Mouse (Mus musculus): Measurements from ENCODE around the gene Il17rd. TPM values are rescaled to one million over a fixed set of nuclear protein-coding genes. Genes with fewer than 3 reads are reported as not detected.

The Il17rd gene
- polyA plus RNA-seq (2016; fragmentation: Nextera tagmentation; extraction: Ambion mirVana), result 7.6 and 8.6 TPM in 2 replicates

DNA sequence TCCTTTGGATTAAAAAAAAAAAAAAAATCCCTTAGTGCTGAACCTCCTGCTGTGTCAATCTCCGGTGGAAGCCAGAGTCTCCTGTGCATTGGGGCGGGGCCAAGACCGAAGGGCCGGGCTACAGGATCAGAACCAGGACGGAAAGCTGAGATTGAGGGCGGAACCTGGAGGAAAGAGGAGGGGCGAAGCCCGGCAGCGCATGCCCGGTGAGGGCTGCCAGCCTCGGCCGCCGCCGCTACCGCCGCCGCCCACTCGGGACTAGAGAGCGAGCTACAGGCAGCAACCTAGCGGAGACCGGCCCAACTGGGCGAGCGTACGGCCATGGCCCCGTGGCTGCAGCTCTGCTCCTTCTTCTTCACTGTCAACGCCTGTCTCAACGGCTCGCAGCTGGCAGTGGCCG lies at the start of gene Il17rd:
TSS of gene Il17rd (plus strand) at position 159 of the 400 bp plus-strand sequence.
- peak within 1 kb of the TSS; percentile 94 for H3K4me2 ChIP-seq (replicated peaks)
- H3K9me3 ChIP-seq (replicated peaks), result no peaks in the 10 kb centered on the region
- peaks cover 23% of the 10 kb centered on the region for H3K27me3 ChIP-seq
- WGBS, result under 1% methylated on average over 29 of the region's 29 CpGs
- H3K4me3 ChIP-seq, result peak within 1 kb of the TSS; percentile 94
- H3K4me1 ChIP-seq, result peaks cover 36% of the 10 kb centered on the region
- no peaks in the 10 kb centered on the region for H3K36me3 ChIP-seq
- ATAC-seq (ENCODE audit: low FRiP score), result peak; percentile 92
- peak within 1 kb of the TSS; percentile 81 for H3K9ac ChIP-seq
- peak within 1 kb of the TSS; percentile 83 for H3K27ac ChIP-seq

GRCm38 (mm10) chr14:26991622-26992021 lies 47.1 kb upstream of the Il17rd start:
- Histone ChIP-seq H3K27ac (no peak overlapping the region), H3K36me3 (no peaks in the 10 kb centered on the region), H3K27me3 (no peaks in the 10 kb centered on the region), H3K4me2 (replicated peaks) (no peak overlapping the region), H3K4me3 (no peak overlapping the region), H3K9me3 (replicated peaks) (no peaks in the 10 kb centered on the region), H3K4me1 (peaks cover 5% of the 10 kb centered on the region; the same call in 1 of the 2 replicates), H3K9ac (no peak overlapping the region)
- WGBS, result 67% methylated on average over 18 of the region's 18 CpGs
- no peak for ATAC-seq (ENCODE audit: low FRiP score)

GRCm38 (mm10) chr14:26993427-26993826 lies 45.3 kb upstream of the Il17rd start:
- ATAC-seq (ENCODE audit: low FRiP score), result no peak
- Histone ChIP-seq H3K27ac (no peak overlapping the region), H3K9ac (no peak overlapping the region), H3K4me3 (no peak overlapping the region), H3K4me1 (peaks cover 5% of the 10 kb centered on the region; the same call in 1 of the 2 replicates), H3K4me2 (replicated peaks) (no peak overlapping the region), H3K36me3 (no peaks in the 10 kb centered on the region), H3K9me3 (replicated peaks) (no peaks in the 10 kb centered on the region), H3K27me3 (no peaks in the 10 kb centered on the region)
- WGBS, result 78% methylated on average over 3 of the region's 3 CpGs

- H3K4me1 ChIP-seq, result peaks cover 5% of the 10 kb centered on the region; the same call in 1 of the 2 replicates
- H3K27ac ChIP-seq, result no peak within 1 kb of the TSS
- 0 out of 2 replicates have a peak, but pooled peaks have one; percentile 16 for ATAC-seq (ENCODE audit: low FRiP score)
- H3K9ac ChIP-seq, result peak within 1 kb of the TSS; percentile 35; the same call in 1 of the 2 replicates
- peak within 1 kb of the TSS; percentile 31 for H3K4me3 ChIP-seq
- H3K27me3 ChIP-seq, result no peaks in the 10 kb centered on the region
- H3K36me3 ChIP-seq, result no peaks in the 10 kb centered on the region
- peak within 1 kb of the TSS; percentile 55 for H3K4me2 ChIP-seq (replicated peaks)
- WGBS, result 8% methylated on average over 16 of the region's 16 CpGs
- no peaks in the 10 kb centered on the region for H3K9me3 ChIP-seq (replicated peaks)
These were observed 44.5 kb upstream of the Il17rd start, which contains the start of gene Hesx1 for GRCm38 (mm10) chr14:26994211-26994741. TSS of gene Hesx1 (plus strand) at chr14:26994416.

GRCm38 (mm10) chr14:26996257-26996656 lies 42.5 kb upstream of the Il17rd start:
- Histone ChIP-seq H3K4me3 (no peak overlapping the region), H3K4me1 (peaks cover 5% of the 10 kb centered on the region; the same call in 1 of the 2 replicates), H3K27me3 (peaks cover 3% of the 10 kb centered on the region), H3K9me3 (replicated peaks) (no peaks in the 10 kb centered on the region), H3K4me2 (replicated peaks) (no peak overlapping the region), H3K27ac (no peak overlapping the region), H3K9ac (no peak overlapping the region), H3K36me3 (no peaks in the 10 kb centered on the region)
- no peak for ATAC-seq (ENCODE audit: low FRiP score)

GRCm38 (mm10) chr14:27000386-27000785 lies 38.4 kb upstream of the Il17rd start:
- Histone ChIP-seq H3K4me1 (no peaks in the 10 kb centered on the region), H3K4me2 (replicated peaks) (no peak overlapping the region), H3K27me3 (peaks cover 3% of the 10 kb centered on the region), H3K27ac (no peak overlapping the region), H3K9ac (no peak overlapping the region), H3K36me3 (no peaks in the 10 kb centered on the region), H3K9me3 (replicated peaks) (no peaks in the 10 kb centered on the region), H3K4me3 (no peak overlapping the region)
- no peak for ATAC-seq (ENCODE audit: low FRiP score)
- 4% methylated on average over 11 of the region's 11 CpGs for WGBS

DNA sequence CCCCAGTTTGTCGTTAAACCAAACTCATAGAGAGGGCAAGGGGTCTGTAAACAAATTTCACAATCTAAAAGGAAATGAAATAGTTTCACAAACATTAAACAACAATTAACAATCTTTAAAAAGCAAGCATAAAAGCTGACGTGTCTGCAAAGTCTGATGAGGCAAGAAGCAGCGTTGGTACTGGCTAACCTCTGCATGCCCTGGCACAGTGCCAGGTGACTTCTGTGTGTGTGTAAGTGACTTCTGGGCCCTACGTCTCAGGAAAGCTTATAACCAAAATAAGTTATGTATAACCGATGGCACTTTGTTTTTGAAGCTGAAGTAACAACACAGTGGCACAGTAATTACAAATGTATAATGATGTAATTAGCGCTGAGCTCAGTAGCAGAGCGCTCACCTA lies 33.8 kb upstream of the Il17rd start:
- Histone ChIP-seq H3K9ac (no peak overlapping the region), H3K4me2 (replicated peaks) (no peak overlapping the region), H3K9me3 (replicated peaks) (no peaks in the 10 kb centered on the region), H3K36me3 (no peaks in the 10 kb centered on the region), H3K4me3 (no peak overlapping the region), H3K27me3 (peaks cover 3% of the 10 kb centered on the region), H3K4me1 (no peaks in the 10 kb centered on the region), H3K27ac (no peak overlapping the region)
- no peak for ATAC-seq (ENCODE audit: low FRiP score)
- 82% methylated on average over 7 of the region's 7 CpGs for WGBS

DNA sequence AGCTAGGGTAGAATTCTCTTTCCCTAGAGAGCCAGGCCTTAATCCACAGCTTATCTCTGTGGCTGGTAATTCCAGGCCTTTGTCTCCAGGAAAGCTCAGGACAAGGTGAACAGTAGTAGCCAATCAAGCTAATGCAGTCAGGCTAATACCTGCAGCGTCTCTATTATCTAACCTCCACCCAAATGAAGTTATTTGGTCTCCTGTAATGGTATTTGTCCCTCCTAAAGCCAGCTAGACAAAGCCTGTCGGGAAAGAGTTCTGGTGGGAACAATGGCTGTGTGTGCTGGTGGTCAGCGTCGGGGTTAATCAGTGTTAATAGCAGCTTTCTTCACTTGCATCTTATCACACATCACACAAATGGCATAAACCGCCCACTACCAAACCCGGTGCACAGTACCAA lies 32.8 kb upstream of the Il17rd start:
- Histone ChIP-seq H3K4me1 (no peaks in the 10 kb centered on the region), H3K4me3 (no peak overlapping the region), H3K27me3 (peaks cover under 1% of the 10 kb centered on the region; the same call in 1 of the 2 replicates), H3K36me3 (no peaks in the 10 kb centered on the region), H3K9ac (no peak overlapping the region), H3K27ac (no peak overlapping the region), H3K4me2 (replicated peaks) (no peak overlapping the region), H3K9me3 (replicated peaks) (no peaks in the 10 kb centered on the region)
- WGBS, result 33% methylated on average over 6 of the region's 6 CpGs
- no peak for ATAC-seq (ENCODE audit: low FRiP score)

DNA sequence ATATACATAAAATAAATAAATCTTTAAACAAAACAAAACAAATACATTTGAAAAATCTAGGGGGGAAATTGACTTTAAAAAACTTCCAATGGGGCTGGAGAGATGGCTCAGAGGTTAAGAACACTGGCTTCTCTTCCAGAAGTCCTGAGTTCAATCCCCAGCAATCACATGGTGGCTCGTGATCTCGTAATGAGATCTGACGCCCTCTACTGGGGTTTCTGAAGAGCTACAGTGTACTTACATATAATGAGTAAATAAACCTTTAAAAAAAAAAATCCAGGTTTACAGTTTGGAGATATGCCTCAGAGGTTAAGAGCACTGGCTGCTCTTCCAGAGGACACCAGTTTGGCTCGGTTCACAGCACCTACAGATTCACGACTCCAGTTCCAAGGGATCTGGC lies 27.2 kb upstream of the Il17rd start:
- no peaks in the 10 kb centered on the region for H3K27me3 ChIP-seq
- H3K4me3 ChIP-seq, result no peak overlapping the region
- no peak overlapping the region for H3K4me2 ChIP-seq (replicated peaks)
- no peaks in the 10 kb centered on the region for H3K9me3 ChIP-seq (replicated peaks)
- WGBS, result 83% methylated on average over 5 of the region's 5 CpGs
- no peak overlapping the region for H3K9ac ChIP-seq
- no peak overlapping the region for H3K27ac ChIP-seq
- H3K36me3 ChIP-seq, result no peaks in the 10 kb centered on the region
- no peaks in the 10 kb centered on the region for H3K4me1 ChIP-seq
- ATAC-seq (ENCODE audit: low FRiP score), result no peak

- no peak overlapping the region for H3K9ac ChIP-seq
- H3K36me3 ChIP-seq, result no peaks in the 10 kb centered on the region
- no peak for ATAC-seq (ENCODE audit: low FRiP score)
- no peaks in the 10 kb centered on the region for H3K4me1 ChIP-seq
- H3K27me3 ChIP-seq, result no peaks in the 10 kb centered on the region
- H3K4me2 ChIP-seq (replicated peaks), result no peak overlapping the region
- H3K4me3 ChIP-seq, result no peak overlapping the region
- no peaks in the 10 kb centered on the region for H3K9me3 ChIP-seq (replicated peaks)
- WGBS, result 69% methylated on average over 4 of the region's 4 CpGs
- no peak overlapping the region for H3K27ac ChIP-seq
These were observed 25.1 kb upstream of the Il17rd start for GRCm38 (mm10) chr14:27013658-27014057.

GRCm38 (mm10) chr14:27017936-27018335 lies 20.8 kb upstream of the Il17rd start:
- 92% methylated on average over 2 of the region's 2 CpGs for WGBS
- no peak overlapping the region for H3K4me3 ChIP-seq
- no peak overlapping the region for H3K27ac ChIP-seq
- H3K9ac ChIP-seq, result no peak overlapping the region
- no peaks in the 10 kb centered on the region for H3K36me3 ChIP-seq
- no peak overlapping the region for H3K4me2 ChIP-seq (replicated peaks)
- ATAC-seq (ENCODE audit: low FRiP score), result no peak
- H3K4me1 ChIP-seq, result no peaks in the 10 kb centered on the region
- no peaks in the 10 kb centered on the region for H3K27me3 ChIP-seq
- H3K9me3 ChIP-seq (replicated peaks), result no peaks in the 10 kb centered on the region

- Histone ChIP-seq H3K27me3 (no peaks in the 10 kb centered on the region), H3K36me3 (no peaks in the 10 kb centered on the region), H3K4me1 (no peaks in the 10 kb centered on the region), H3K9me3 (replicated peaks) (no peaks in the 10 kb centered on the region), H3K9ac (no peak overlapping the region), H3K4me3 (no peak overlapping the region), H3K27ac (no peak overlapping the region), H3K4me2 (replicated peaks) (no peak overlapping the region)
- 90% methylated on average over 14 of the region's 14 CpGs for WGBS
- ATAC-seq (ENCODE audit: low FRiP score), result no peak
These were observed 18.9 kb upstream of the Il17rd start for GRCm38 (mm10) chr14:27019850-27020249.

- WGBS, result 43% methylated on average over 11 of the region's 11 CpGs
These were observed 15.9 kb upstream of the Il17rd start for GRCm38 (mm10) chr14:27022876-27023275.

More at GRCm38 (mm10) chr14:27022876-27023275, 15.9 kb upstream of the Il17rd start:
- Histone ChIP-seq H3K27ac (no peak overlapping the region), H3K36me3 (no peaks in the 10 kb centered on the region), H3K4me1 (no peaks in the 10 kb centered on the region), H3K9ac (no peak overlapping the region), H3K9me3 (replicated peaks) (no peaks in the 10 kb centered on the region), H3K27me3 (no peaks in the 10 kb centered on the region), H3K4me2 (replicated peaks) (no peak overlapping the region), H3K4me3 (no peak overlapping the region)
- ATAC-seq (ENCODE audit: low FRiP score), result no peak
